Mouse (Mus musculus) liver, embryonic 14.5 days (tissue): ENCODE data around the gene Rxylt1.

Experiments
- CTCF ChIP-seq: IDR thresholded peaks from 2 replicates; pipeline ENCODE4 v1.5.1; 2016; ENCODE audit warnings: antibody characterized with exemption, low read depth, control low read depth
- EP300 ChIP-seq: IDR thresholded peaks from 2 replicates; pipeline ENCODE4 v1.6.1; 2016; ENCODE audit warnings: antibody characterized with exemption, low read depth

DNA sequence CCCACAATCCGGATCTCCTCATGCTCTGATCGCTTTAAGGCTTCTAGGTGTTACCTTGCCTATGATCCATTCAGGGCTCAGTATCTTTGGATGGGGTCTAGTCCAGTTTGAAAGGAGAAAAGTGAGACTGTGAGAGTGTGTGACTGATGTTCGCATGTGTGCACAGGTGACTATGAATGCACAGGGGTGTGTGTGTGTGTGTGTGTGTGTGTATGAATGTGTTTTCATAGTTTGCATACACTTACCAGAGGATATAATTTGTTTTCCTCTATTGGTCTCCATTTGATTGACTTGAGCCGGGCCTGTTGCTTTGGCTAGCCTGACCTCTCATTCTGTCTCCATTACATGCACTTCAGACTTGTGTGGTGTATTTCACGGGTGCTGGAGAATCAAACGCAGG, 41.3 kb downstream of the Rxylt1 start:
- TF ChIP-seq CTCF (no peak), EP300 (no peak)
